ENCODE assay signal across 8 mouse cellular contexts in genomic region chr7:29212199-29212765, GRCm38 (mm10). TPM values are rescaled to one million over a fixed set of nuclear protein-coding genes. Genes with fewer than 3 reads are reported as not detected.
DNase-seq lines count a peak whose midpoint lies in the region; ATAC-seq lines count a peak whose summit lies in the region.

No protein-coding gene starts in this region.

- no peak overlapping the region for H3K4me2 ChIP-seq in neural tube, embryonic 11.5 days (ENCODE audit: low read depth)
- H3K4me2 ChIP-seq in forebrain, embryonic 15.5 days (replicated peaks): 0 out of 2 replicates have a peak overlapping the region, but pooled peaks have one; percentile 46
- peak overlapping the region; percentile 55 for H3K4me2 ChIP-seq in limb, embryonic 12.5 days
- H3K4me2 ChIP-seq in midbrain, embryonic 14.5 days (ENCODE audit: low read length): peak overlapping the region; percentile 52

- peaks cover 7% of the 10 kb centered on the region for H3K27me3 ChIP-seq in neural tube, embryonic 11.5 days (ENCODE audit: control insufficient read depth, insufficient read depth, low read length)
- peaks cover 8% of the 10 kb centered on the region; the same call in 1 of the 2 replicates for H3K27me3 ChIP-seq in forebrain, embryonic 15.5 days
- peaks cover 18% of the 10 kb centered on the region for H3K27me3 ChIP-seq in limb, embryonic 12.5 days
- no peaks in the 10 kb centered on the region for H3K27me3 ChIP-seq in midbrain, embryonic 14.5 days (ENCODE audit: control insufficient read depth, insufficient read depth, low read length)

- no peak overlapping the region for H3K4me3 ChIP-seq in neural tube, embryonic 11.5 days (ENCODE audit: low read depth, low read length)
- no peak overlapping the region; the same call in 1 of the 2 replicates for H3K4me3 ChIP-seq in forebrain, embryonic 15.5 days
- H3K4me3 ChIP-seq in limb, embryonic 12.5 days (replicated peaks): peak overlapping the region; percentile 28; the same call in 1 of the 2 replicates
- H3K4me3 ChIP-seq in midbrain, embryonic 14.5 days (replicated peaks; ENCODE audit: low read depth, low read length): no peak overlapping the region

- H3K9ac ChIP-seq in neural tube, embryonic 11.5 days (ENCODE audit: low read length): no peak overlapping the region
- no peak overlapping the region for H3K9ac ChIP-seq in forebrain, embryonic 15.5 days (replicated peaks)
- no peak overlapping the region for H3K9ac ChIP-seq in limb, embryonic 12.5 days (replicated peaks)
- H3K9ac ChIP-seq in midbrain, embryonic 14.5 days (replicated peaks; ENCODE audit: low read length): no peak overlapping the region

- H3K36me3 ChIP-seq in neural tube, embryonic 11.5 days (ENCODE audit: control insufficient read depth, insufficient read depth, low read length): no peaks in the 10 kb centered on the region
- no peaks in the 10 kb centered on the region for H3K36me3 ChIP-seq in forebrain, embryonic 15.5 days
- H3K36me3 ChIP-seq in limb, embryonic 12.5 days: no peaks in the 10 kb centered on the region
- H3K36me3 ChIP-seq in midbrain, embryonic 14.5 days (ENCODE audit: control insufficient read depth, insufficient read depth, low read length): no peaks in the 10 kb centered on the region

- peak; percentile 18 for DNase-seq in neural tube, embryonic 11.5 days (ENCODE audit: low spot score)
- DNase-seq in neural tube, embryonic 10.5 days (ENCODE audit: extremely low spot score, low spot score): no peak
- DNase-seq in midbrain, embryonic 14.5 days: no peak
- no peak for DNase-seq in layer of hippocampus, adult 9-10 months (ENCODE audit: low spot score)
- DNase-seq in Muller cell, postnatal 12 days (ENCODE audit: inconsistent ontology term): no peak

- no peaks in the 10 kb centered on the region for H3K4me1 ChIP-seq in neural tube, embryonic 11.5 days (ENCODE audit: control insufficient read depth, insufficient read depth, low read length)
- H3K4me1 ChIP-seq in forebrain, embryonic 15.5 days: peaks cover 15% of the 10 kb centered on the region
- H3K4me1 ChIP-seq in limb, embryonic 12.5 days (replicated peaks): peaks cover 6% of the 10 kb centered on the region; the same call in 1 of the 2 replicates
- 0 out of 2 replicates have a peak, but pooled peaks cover 6% of the 10 kb centered on the region for H3K4me1 ChIP-seq in midbrain, embryonic 14.5 days (ENCODE audit: control insufficient read depth, insufficient read depth, low read length)

- ATAC-seq in neural tube, embryonic 11.5 days (ENCODE audit: insufficient read depth, low FRiP score, low TSS enrichment): no peak
- no peak for ATAC-seq in forebrain, embryonic 15.5 days (replicated peaks)
- ATAC-seq in limb, embryonic 12.5 days (ENCODE audit: insufficient number of reproducible peaks, insufficient read depth, low FRiP score, low TSS enrichment, low read depth): no peak
- ATAC-seq in midbrain, embryonic 14.5 days (ENCODE audit: low FRiP score, low TSS enrichment): no peak
- ATAC-seq in frontal cortex, adult (ENCODE audit: low TSS enrichment): no peak

- no peaks in the 10 kb centered on the region for H3K9me3 ChIP-seq in neural tube, embryonic 11.5 days (ENCODE audit: control insufficient read depth, low read length)
- H3K9me3 ChIP-seq in forebrain, embryonic 15.5 days: no peaks in the 10 kb centered on the region
- H3K9me3 ChIP-seq in limb, embryonic 12.5 days: no peaks in the 10 kb centered on the region; the same call in 1 of the 2 replicates
- H3K9me3 ChIP-seq in midbrain, embryonic 14.5 days (ENCODE audit: control insufficient read depth, low read length): no peaks in the 10 kb centered on the region

- H3K27ac ChIP-seq in neural tube, embryonic 11.5 days (ENCODE audit: low read depth, low read length): no peak overlapping the region
- H3K27ac ChIP-seq in forebrain, embryonic 15.5 days (replicated peaks): no peak overlapping the region
- no peak overlapping the region for H3K27ac ChIP-seq in limb, embryonic 12.5 days
- H3K27ac ChIP-seq in midbrain, embryonic 14.5 days (replicated peaks; ENCODE audit: low read depth, low read length): no peak overlapping the region

- 11% methylated on average over 26 of the region's 26 CpGs for WGBS in neural tube, embryonic 11.5 days
- 15% methylated on average over 26 of the region's 26 CpGs for WGBS in forebrain, embryonic 15.5 days
- 12% methylated on average over 26 of the region's 26 CpGs for WGBS in limb, embryonic 12.5 days
- 15% methylated on average over 26 of the region's 26 CpGs for WGBS in midbrain, embryonic 14.5 days

RNA-seq across cellular contexts. Expression of gene Catsperg1, which starts 1.6 kb away (rescaled TPM):
- 0.56 and 1.0 TPM in 2 replicates for polyA plus RNA-seq in neural tube, embryonic 11.5 days (2014; fragmentation: Nextera tagmentation; extraction: Ambion mirVana)
- 1.8 and 2.1 TPM in 2 replicates for polyA plus RNA-seq in forebrain, embryonic 15.5 days (2015; fragmentation: Nextera tagmentation; extraction: Ambion mirVana)
- 0.56 and 0.69 TPM in 2 replicates for polyA plus RNA-seq in limb, embryonic 12.5 days (2016; fragmentation: Nextera tagmentation; extraction: Ambion mirVana)
- 3.6 TPM in 2 replicates for polyA plus RNA-seq in midbrain, embryonic 14.5 days (2014; fragmentation: Nextera tagmentation; extraction: Ambion mirVana)

RNA-seq across cellular contexts. Expression of gene Kcnk6, which starts 20.0 kb away (rescaled TPM):
- polyA plus RNA-seq in neural tube, embryonic 11.5 days (2014; fragmentation: Nextera tagmentation; extraction: Ambion mirVana): 0.41 and 1.2 TPM in 2 replicates
- 0.28 and 0.83 TPM in 2 replicates for polyA plus RNA-seq in forebrain, embryonic 15.5 days (2015; fragmentation: Nextera tagmentation; extraction: Ambion mirVana)
- 1.0 and 1.4 TPM in 2 replicates for polyA plus RNA-seq in limb, embryonic 12.5 days (2016; fragmentation: Nextera tagmentation; extraction: Ambion mirVana)
- polyA plus RNA-seq in midbrain, embryonic 14.5 days (2014; fragmentation: Nextera tagmentation; extraction: Ambion mirVana): 0.54 and 0.85 TPM in 2 replicates

RNA-seq across cellular contexts. Expression of gene Yif1b, which starts 25.8 kb away (rescaled TPM):
- polyA plus RNA-seq in neural tube, embryonic 11.5 days (2014; fragmentation: Nextera tagmentation; extraction: Ambion mirVana): 87.3 and 94.1 TPM in 2 replicates
- polyA plus RNA-seq in forebrain, embryonic 15.5 days (2015; fragmentation: Nextera tagmentation; extraction: Ambion mirVana): 76.2 and 78.7 TPM in 2 replicates
- polyA plus RNA-seq in limb, embryonic 12.5 days (2016; fragmentation: Nextera tagmentation; extraction: Ambion mirVana): 104 and 105 TPM in 2 replicates
- polyA plus RNA-seq in midbrain, embryonic 14.5 days (2014; fragmentation: Nextera tagmentation; extraction: Ambion mirVana): 86.6 and 107 TPM in 2 replicates

RNA-seq across cellular contexts. Expression of gene Psmd8, which starts 31.8 kb away (rescaled TPM):
- 321 and 325 TPM in 2 replicates for polyA plus RNA-seq in neural tube, embryonic 11.5 days (2014; fragmentation: Nextera tagmentation; extraction: Ambion mirVana)
- 269 and 274 TPM in 2 replicates for polyA plus RNA-seq in forebrain, embryonic 15.5 days (2015; fragmentation: Nextera tagmentation; extraction: Ambion mirVana)
- polyA plus RNA-seq in limb, embryonic 12.5 days (2016; fragmentation: Nextera tagmentation; extraction: Ambion mirVana): 292 and 305 TPM in 2 replicates
- 290 and 302 TPM in 2 replicates for polyA plus RNA-seq in midbrain, embryonic 14.5 days (2014; fragmentation: Nextera tagmentation; extraction: Ambion mirVana)

RNA-seq across cellular contexts. Expression of gene 2200002D01Rik, which starts 36.0 kb away (rescaled TPM):
- 1.2 and 1.6 TPM in 2 replicates for polyA plus RNA-seq in neural tube, embryonic 11.5 days (2014; fragmentation: Nextera tagmentation; extraction: Ambion mirVana)
- 0.95 TPM in 1 of 2 replicates, not detected in the other for polyA plus RNA-seq in forebrain, embryonic 15.5 days (2015; fragmentation: Nextera tagmentation; extraction: Ambion mirVana)
- 2.5 and 2.7 TPM in 2 replicates for polyA plus RNA-seq in limb, embryonic 12.5 days (2016; fragmentation: Nextera tagmentation; extraction: Ambion mirVana)
- 0.29 and 0.57 TPM in 2 replicates for polyA plus RNA-seq in midbrain, embryonic 14.5 days (2014; fragmentation: Nextera tagmentation; extraction: Ambion mirVana)
